Mouse (Mus musculus) heart, adult 10 weeks (tissue): ENCODE data around the gene Olfr1373. TPM values are rescaled to one million over a fixed set of nuclear protein-coding genes. Genes with fewer than 3 reads are reported as not detected.

Experiments used
- polyA plus RNA-seq: library from polyadenylated mRNA; stranded (reverse); fragments of 350-450 nt; fragmentation: Illumina TruSeq; extraction: RNeasy Lipid Tissue Mini Kit (QIAGEN cat#74804); gene quantifications from one replicate; pipeline ENCODE4 v1.2.3, GENCODE M21; 2014; ENCODE audit warnings: low read depth, low replicate concordance

Gene Olfr1373
- polyA plus RNA-seq = not detected

DNA sequence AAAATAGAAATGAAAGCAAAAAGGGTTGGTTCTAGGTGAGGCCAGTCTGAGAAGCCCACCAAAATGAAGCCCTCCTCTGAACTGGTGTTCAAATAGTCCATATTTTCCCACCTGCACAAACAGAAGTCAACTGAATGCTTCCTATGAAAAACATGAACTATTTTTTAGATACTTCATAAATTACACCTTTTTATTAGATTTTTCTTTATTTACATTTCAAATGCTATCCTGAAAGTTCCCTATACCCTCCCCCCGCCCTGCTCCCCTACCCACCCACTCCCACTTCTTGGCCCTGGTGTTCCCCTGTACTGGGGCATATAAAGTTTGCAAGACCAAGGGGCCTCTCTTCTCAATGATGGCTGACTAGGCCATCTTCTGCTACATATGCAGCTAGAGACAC, at the start of gene Olfr1373:
Gene Olfr1373 (minus strand): TSS at position 101 of the 400 bp plus-strand sequence.

GRCm38 (mm10) chr11:52098398-52098946, 46.9 kb downstream of the Olfr1373 start, which contains the start of gene Ppp2ca:
Gene Ppp2ca (plus strand): TSS chr11:52098681.

Other genes starting within 250 kb of the Olfr1373 start
- gene Cdkn2aipnl, start 177.9 kb downstream of the Olfr1373 start, polyA plus RNA-seq = 13.1 TPM
- gene Ube2b, start 144.8 kb downstream of the Olfr1373 start, polyA plus RNA-seq = 565 TPM
- gene Cdkl3, start 141.3 kb downstream of the Olfr1373 start, polyA plus RNA-seq = 5.8 TPM
- gene Ppp2ca, start 46.8 kb downstream of the Olfr1373 start, polyA plus RNA-seq = 55.6 TPM
- not detected for gene Olfr1371, start 68.5 kb upstream of the Olfr1373 start, polyA plus RNA-seq
- gene Skp1a, start 86.5 kb upstream of the Olfr1373 start, polyA plus RNA-seq = 269 TPM
- gene Tcf7, start 137.5 kb upstream of the Olfr1373 start, polyA plus RNA-seq = 0.79 TPM
- gene Vdac1, start 215.3 kb upstream of the Olfr1373 start, polyA plus RNA-seq = 958 TPM